Mouse (Mus musculus): ENCODE measurements around the gene Arnt2. TPM values are rescaled to one million over a fixed set of nuclear protein-coding genes. Genes with fewer than 3 reads are reported as not detected.

The Arnt2 gene
- polyA plus RNA-seq, 1 experiment from 2014 or later: 3.1 TPM

DNA sequence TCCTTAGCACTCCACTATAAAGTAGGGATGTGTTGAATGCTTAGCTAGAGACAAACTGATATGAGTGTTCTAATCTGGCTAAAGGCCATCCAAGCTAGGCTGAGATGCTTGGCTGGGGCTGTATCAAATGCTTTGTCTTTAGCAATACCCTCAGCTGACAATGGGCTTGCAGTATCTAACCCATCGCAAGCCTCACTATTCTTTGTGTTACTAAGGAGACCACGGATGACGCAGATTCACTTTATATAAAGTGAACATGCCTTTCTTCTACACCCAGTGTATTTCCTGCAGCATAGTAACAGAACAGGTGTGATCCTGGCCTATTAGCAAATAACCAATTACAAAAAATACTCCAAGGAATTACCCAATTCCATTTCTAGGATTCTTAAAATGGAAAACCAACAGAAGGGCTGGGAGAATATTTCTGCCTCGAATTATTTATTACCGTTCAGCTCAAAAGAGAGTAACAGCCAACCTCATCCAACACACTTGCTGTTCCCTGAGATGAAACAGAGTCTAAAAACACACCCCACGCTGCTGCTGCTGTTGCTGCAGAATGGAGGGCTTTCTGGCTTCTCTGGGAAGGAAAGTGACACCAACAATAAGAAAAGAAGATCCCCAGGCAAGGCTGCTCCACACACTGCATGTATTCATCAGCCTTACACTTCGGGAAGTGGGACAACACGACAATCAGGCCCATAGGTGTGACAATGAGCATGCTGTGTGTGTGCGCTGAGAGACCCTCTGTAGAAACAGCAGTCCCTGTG is 61.6 kb downstream of the Arnt2 start:
- 0 out of 2 replicates have a peak, but pooled peaks cover 3% of the 10 kb centered on the region for H3K4me1 ChIP-seq (ENCODE audit: control insufficient read depth, insufficient read depth, low read length)
- H3K9me3 ChIP-seq (replicated peaks; ENCODE audit: control insufficient read depth, low read length): no peaks in the 10 kb centered on the region
- H3K27ac ChIP-seq (ENCODE audit: low read depth, low read length): no peak overlapping the region
- ATAC-seq (replicated peaks; ENCODE audit: insufficient number of reproducible peaks, low FRiP score, low TSS enrichment): no peak
- H3K27me3 ChIP-seq (ENCODE audit: control insufficient read depth, insufficient read depth, low read length): no peaks in the 10 kb centered on the region
- H3K9ac ChIP-seq (ENCODE audit: low read depth, low read length): no peak overlapping the region
- H3K4me3 ChIP-seq (ENCODE audit: low read depth, low read length): no peak overlapping the region
- no peak overlapping the region for H3K4me2 ChIP-seq
- WGBS (ENCODE audit: insufficient replicate concordance): 86% methylated on average over 9 of the region's 9 CpGs
- H3K36me3 ChIP-seq (ENCODE audit: control insufficient read depth, insufficient read depth, low read length): peaks cover 4% of the 10 kb centered on the region; the same call in 1 of the 2 replicates

- ATAC-seq (replicated peaks; ENCODE audit: insufficient number of reproducible peaks, low FRiP score, low TSS enrichment): no peak
- H3K4me2 ChIP-seq: no peak overlapping the region
- no peaks in the 10 kb centered on the region for H3K27me3 ChIP-seq (ENCODE audit: control insufficient read depth, insufficient read depth, low read length)
- H3K4me1 ChIP-seq (ENCODE audit: control insufficient read depth, insufficient read depth, low read length): no peaks in the 10 kb centered on the region; the same call in 1 of the 2 replicates
- H3K4me3 ChIP-seq (ENCODE audit: low read depth, low read length): no peak overlapping the region
- H3K36me3 ChIP-seq (ENCODE audit: control insufficient read depth, insufficient read depth, low read length): peaks cover 4% of the 10 kb centered on the region; the same call in 1 of the 2 replicates
- WGBS (ENCODE audit: insufficient replicate concordance): 84% methylated on average over 3 of the region's 3 CpGs
- H3K27ac ChIP-seq (ENCODE audit: low read depth, low read length): no peak overlapping the region
- H3K9me3 ChIP-seq (replicated peaks; ENCODE audit: control insufficient read depth, low read length): no peaks in the 10 kb centered on the region
- no peak overlapping the region for H3K9ac ChIP-seq (ENCODE audit: low read depth, low read length)
These were observed 66.8 kb downstream of the Arnt2 start for GRCm38 (mm10) chr7:84343160-84343559.

DNA sequence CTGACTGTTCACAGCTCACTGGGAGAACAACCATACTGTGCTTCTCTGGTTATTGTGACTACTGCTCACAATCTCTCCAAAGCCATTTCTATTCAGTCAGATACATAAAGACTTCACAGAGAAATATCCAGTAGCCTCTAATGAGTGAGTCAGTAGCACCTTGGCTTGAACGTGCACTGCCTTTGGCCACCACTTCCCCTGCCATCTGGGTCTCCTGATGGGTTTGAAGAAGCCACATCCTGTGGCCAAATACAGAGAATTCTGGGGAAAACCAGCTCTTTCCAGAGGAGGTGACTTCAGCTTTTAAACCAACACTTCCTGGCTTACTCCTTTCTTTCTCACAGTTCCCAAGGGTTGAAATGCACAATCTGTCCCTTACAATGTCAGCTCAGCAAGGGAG is 69.0 kb downstream of the Arnt2 start:
- peaks cover 4% of the 10 kb centered on the region; the same call in 1 of the 2 replicates for H3K36me3 ChIP-seq (ENCODE audit: control insufficient read depth, insufficient read depth, low read length)
- H3K4me3 ChIP-seq (ENCODE audit: low read depth, low read length): no peak overlapping the region
- H3K27me3 ChIP-seq (ENCODE audit: control insufficient read depth, insufficient read depth, low read length): no peaks in the 10 kb centered on the region
- no peak for ATAC-seq (replicated peaks; ENCODE audit: insufficient number of reproducible peaks, low FRiP score, low TSS enrichment)
- H3K4me2 ChIP-seq: no peak overlapping the region
- no peak overlapping the region for H3K27ac ChIP-seq (ENCODE audit: low read depth, low read length)
- H3K9me3 ChIP-seq (replicated peaks; ENCODE audit: control insufficient read depth, low read length): no peaks in the 10 kb centered on the region
- WGBS (ENCODE audit: insufficient replicate concordance): 85% methylated on average over 1 of the region's 1 CpGs
- H3K9ac ChIP-seq (ENCODE audit: low read depth, low read length): no peak overlapping the region
- H3K4me1 ChIP-seq (ENCODE audit: control insufficient read depth, insufficient read depth, low read length): peaks cover 8% of the 10 kb centered on the region; the same call in 1 of the 2 replicates

DNA sequence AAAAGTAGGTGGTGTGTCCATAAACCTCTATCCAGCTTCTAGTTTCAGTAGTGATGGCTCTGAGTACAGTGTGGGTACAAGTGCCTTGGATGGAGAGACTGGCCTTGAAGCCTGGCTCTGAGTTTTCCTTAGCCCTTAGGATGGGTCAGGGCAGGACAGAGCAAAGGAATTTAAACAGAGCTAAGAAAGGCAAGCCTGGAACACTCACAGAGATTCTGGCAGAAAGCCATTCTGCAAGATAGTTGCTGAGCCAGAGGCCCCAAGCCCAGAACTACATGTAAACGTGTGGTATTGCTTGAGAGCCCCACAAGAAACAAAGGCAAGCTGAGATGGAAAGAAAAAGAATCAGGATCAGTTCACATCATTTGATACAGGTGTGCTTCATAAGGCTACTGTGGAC is 70.8 kb downstream of the Arnt2 start:
- no peak overlapping the region for H3K27ac ChIP-seq (ENCODE audit: low read depth, low read length)
- peaks cover 4% of the 10 kb centered on the region; the same call in 1 of the 2 replicates for H3K36me3 ChIP-seq (ENCODE audit: control insufficient read depth, insufficient read depth, low read length)
- no peak overlapping the region for H3K4me2 ChIP-seq
- no peak overlapping the region for H3K9ac ChIP-seq (ENCODE audit: low read depth, low read length)
- H3K4me1 ChIP-seq (ENCODE audit: control insufficient read depth, insufficient read depth, low read length): peaks cover 13% of the 10 kb centered on the region
- no peaks in the 10 kb centered on the region for H3K27me3 ChIP-seq (ENCODE audit: control insufficient read depth, insufficient read depth, low read length)
- no peak overlapping the region for H3K4me3 ChIP-seq (ENCODE audit: low read depth, low read length)
- no peaks in the 10 kb centered on the region for H3K9me3 ChIP-seq (replicated peaks; ENCODE audit: control insufficient read depth, low read length)
- no peak for ATAC-seq (replicated peaks; ENCODE audit: insufficient number of reproducible peaks, low FRiP score, low TSS enrichment)
- WGBS (ENCODE audit: insufficient replicate concordance): 39% methylated on average over 1 of the region's 1 CpGs

DNA sequence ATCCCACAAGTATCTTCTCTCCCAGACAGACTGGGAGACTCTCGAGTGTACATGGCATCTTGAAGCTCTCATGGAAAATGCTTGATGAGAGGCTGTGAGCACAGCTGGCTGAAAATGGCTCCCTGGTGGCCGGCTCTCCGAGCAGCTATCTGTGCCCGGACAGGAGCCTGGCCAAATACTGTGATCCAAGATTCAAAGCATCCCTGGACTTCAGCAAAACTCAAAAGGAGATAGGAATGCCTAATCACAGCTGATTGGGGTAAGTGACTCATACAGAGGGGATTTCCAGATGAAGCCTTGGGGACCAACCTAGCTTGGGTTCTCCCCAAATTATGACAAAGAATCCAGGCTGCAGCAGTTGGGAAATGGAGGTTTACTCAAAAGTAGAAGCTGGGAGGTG is 72.2 kb downstream of the Arnt2 start:
- no peak overlapping the region for H3K9ac ChIP-seq (ENCODE audit: low read depth, low read length)
- H3K36me3 ChIP-seq (ENCODE audit: control insufficient read depth, insufficient read depth, low read length): no peaks in the 10 kb centered on the region
- no peaks in the 10 kb centered on the region for H3K9me3 ChIP-seq (replicated peaks; ENCODE audit: control insufficient read depth, low read length)
- ATAC-seq (replicated peaks; ENCODE audit: insufficient number of reproducible peaks, low FRiP score, low TSS enrichment): no peak
- H3K4me2 ChIP-seq: no peak overlapping the region
- no peaks in the 10 kb centered on the region for H3K27me3 ChIP-seq (ENCODE audit: control insufficient read depth, insufficient read depth, low read length)
- no peak overlapping the region for H3K4me3 ChIP-seq (ENCODE audit: low read depth, low read length)
- 51% methylated on average over 4 of the region's 4 CpGs for WGBS (ENCODE audit: insufficient replicate concordance)
- H3K27ac ChIP-seq (ENCODE audit: low read depth, low read length): no peak overlapping the region
- H3K4me1 ChIP-seq (ENCODE audit: control insufficient read depth, insufficient read depth, low read length): peaks cover 19% of the 10 kb centered on the region

- Histone ChIP-seq H3K36me3 (ENCODE audit: control insufficient read depth, insufficient read depth, low read length) (no peaks in the 10 kb centered on the region), H3K27ac (ENCODE audit: low read depth, low read length) (0 out of 2 replicates have a peak overlapping the region, but pooled peaks have one; percentile 24), H3K27me3 (ENCODE audit: control insufficient read depth, insufficient read depth, low read length) (no peaks in the 10 kb centered on the region), H3K9ac (ENCODE audit: low read depth, low read length) (no peak overlapping the region), H3K4me3 (ENCODE audit: low read depth, low read length) (no peak overlapping the region), H3K9me3 (replicated peaks; ENCODE audit: control insufficient read depth, low read length) (no peaks in the 10 kb centered on the region), H3K4me1 (ENCODE audit: control insufficient read depth, insufficient read depth, low read length) (peaks cover 19% of the 10 kb centered on the region), H3K4me2 (no peak overlapping the region)
- WGBS (ENCODE audit: insufficient replicate concordance): 85% methylated on average over 4 of the region's 4 CpGs
- ATAC-seq (replicated peaks; ENCODE audit: insufficient number of reproducible peaks, low FRiP score, low TSS enrichment): no peak
These were observed 73.1 kb downstream of the Arnt2 start for GRCm38 (mm10) chr7:84336907-84337306.

DNA sequence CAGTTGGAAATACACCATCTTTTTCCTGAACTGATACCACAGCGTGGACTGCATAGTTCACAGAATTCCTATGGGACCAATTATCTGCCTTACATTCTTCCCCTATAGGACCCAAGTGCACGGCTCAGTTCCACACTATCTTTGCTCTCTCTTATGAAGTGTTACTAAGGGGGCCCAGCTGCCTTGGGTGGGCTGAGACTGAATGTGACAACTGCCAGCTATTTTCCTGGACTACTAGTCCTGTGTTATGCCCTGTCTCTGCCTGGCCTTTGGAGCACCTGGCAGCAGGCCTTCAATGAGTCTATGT is 73.4 kb downstream of the Arnt2 start:
- H3K36me3 ChIP-seq (ENCODE audit: control insufficient read depth, insufficient read depth, low read length): no peaks in the 10 kb centered on the region
- no peaks in the 10 kb centered on the region for H3K9me3 ChIP-seq (replicated peaks; ENCODE audit: control insufficient read depth, low read length)
- WGBS (ENCODE audit: insufficient replicate concordance): 7% methylated on average over 2 of the region's 2 CpGs
- H3K9ac ChIP-seq (ENCODE audit: low read depth, low read length): no peak overlapping the region
- no peak overlapping the region for H3K4me2 ChIP-seq
- ATAC-seq (replicated peaks; ENCODE audit: insufficient number of reproducible peaks, low FRiP score, low TSS enrichment): 0 out of 2 replicates have a peak, but pooled peaks have one; percentile 50
- H3K27me3 ChIP-seq (ENCODE audit: control insufficient read depth, insufficient read depth, low read length): no peaks in the 10 kb centered on the region
- peaks cover 19% of the 10 kb centered on the region for H3K4me1 ChIP-seq (ENCODE audit: control insufficient read depth, insufficient read depth, low read length)
- 0 out of 2 replicates have a peak overlapping the region, but pooled peaks have one; percentile 24 for H3K27ac ChIP-seq (ENCODE audit: low read depth, low read length)
- H3K4me3 ChIP-seq (ENCODE audit: low read depth, low read length): no peak overlapping the region

DNA sequence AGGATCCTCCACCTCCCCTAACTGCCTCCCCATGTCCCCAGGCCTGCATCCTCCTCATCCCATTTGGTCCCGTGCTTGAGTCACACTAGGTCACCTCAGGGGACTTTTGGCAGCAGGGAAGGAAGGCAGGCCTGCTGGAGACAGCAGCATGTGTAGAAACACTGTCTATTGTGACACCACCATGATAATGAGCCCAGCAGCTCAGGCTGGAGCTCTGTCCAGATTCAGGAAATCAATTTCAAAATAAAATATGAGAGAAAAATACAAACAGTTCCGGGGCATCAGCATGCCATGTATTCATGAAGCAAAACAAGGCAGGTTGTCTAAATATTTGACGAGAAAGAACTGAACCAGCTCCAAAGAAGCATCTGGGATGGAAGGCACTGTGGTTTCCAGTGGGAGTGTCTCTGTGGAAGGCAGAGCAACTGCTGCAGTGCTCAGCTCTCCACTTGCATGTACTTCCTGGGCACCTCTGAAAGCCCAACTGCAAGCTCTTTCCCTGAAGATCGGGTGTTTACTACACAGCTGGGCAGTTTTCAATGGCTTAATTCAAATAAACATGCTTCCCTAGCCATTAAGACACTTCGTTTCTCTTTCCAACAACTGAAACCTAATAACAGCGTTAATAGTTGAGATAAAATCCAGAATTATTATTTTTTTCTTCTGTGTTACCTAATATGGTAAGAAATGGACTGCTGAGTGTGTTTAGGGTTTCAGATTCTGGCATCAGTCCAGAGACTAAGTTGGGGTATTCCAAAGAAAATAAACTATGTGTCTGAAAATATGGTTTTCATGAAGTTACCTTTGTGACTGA is 74.0 kb downstream of the Arnt2 start:
- H3K4me1 ChIP-seq (ENCODE audit: control insufficient read depth, insufficient read depth, low read length): peaks cover 19% of the 10 kb centered on the region
- no peaks in the 10 kb centered on the region for H3K36me3 ChIP-seq (ENCODE audit: control insufficient read depth, insufficient read depth, low read length)
- H3K27ac ChIP-seq (ENCODE audit: low read depth, low read length): peak overlapping the region; percentile 62; the same call in 1 of the 2 replicates
- ATAC-seq (replicated peaks; ENCODE audit: insufficient number of reproducible peaks, low FRiP score, low TSS enrichment): 0 out of 2 replicates have a peak, but pooled peaks have one; percentile 11
- WGBS (ENCODE audit: insufficient replicate concordance): 57% methylated on average over 6 of the region's 6 CpGs
- no peak overlapping the region for H3K9ac ChIP-seq (ENCODE audit: low read depth, low read length)
- H3K9me3 ChIP-seq (replicated peaks; ENCODE audit: control insufficient read depth, low read length): no peaks in the 10 kb centered on the region
- H3K4me3 ChIP-seq (ENCODE audit: low read depth, low read length): no peak overlapping the region
- no peak overlapping the region for H3K4me2 ChIP-seq
- no peaks in the 10 kb centered on the region for H3K27me3 ChIP-seq (ENCODE audit: control insufficient read depth, insufficient read depth, low read length)
